Mouse (Mus musculus): ENCODE results near the gene Birc3. TPM values are rescaled to one million over a fixed set of nuclear protein-coding genes. Genes with fewer than 3 reads are reported as not detected.
A peak's percentile ranks its signal among the peaks of the same experiment; 100 is the strongest.

Gene Birc3
- polyA plus RNA-seq (2011; ENCODE audit: insufficient read depth, insufficient read length, low read depth, missing spikeins): 6.0 and 9.6 TPM in 2 replicates

GRCm38 (mm10) chr9:7872775-7873439 is at the start of gene Birc3:
Gene Birc3 (minus strand): TSS chr9:7873186.
- peak within 1 kb of the TSS; percentile 76 for H3K27ac ChIP-seq (ENCODE audit: insufficient read depth, low read length)
- H3K9me3 ChIP-seq (replicated peaks; ENCODE audit: control insufficient read depth, insufficient read depth, low read length, poor library complexity, severe bottlenecking): no peaks in the 10 kb centered on the region
- peak within 1 kb of the TSS; percentile 60 for H3K9ac ChIP-seq (ENCODE audit: low read depth, poor library complexity, severe bottlenecking)
- H3K36me3 ChIP-seq (ENCODE audit: control insufficient read depth, insufficient read depth, low read length, poor library complexity, severe bottlenecking): no peaks in the 10 kb centered on the region
- H3K4me1 ChIP-seq (ENCODE audit: control insufficient read depth, insufficient read depth, low read length): no peaks in the 10 kb centered on the region
- H3K4me3 ChIP-seq (ENCODE audit: low read depth, low read length): peak within 1 kb of the TSS; percentile 46
- H3K27me3 ChIP-seq (ENCODE audit: control insufficient read depth, insufficient read depth, low read length, poor library complexity, severe bottlenecking): no peaks in the 10 kb centered on the region
- TF ChIP-seq POLR2A (IDR thresholded peaks at IDR 0.05; ENCODE audit: insufficient read depth, low read length): no peak
- no peak for TF ChIP-seq EP300 (IDR thresholded peaks at IDR 0.05; ENCODE audit: insufficient read depth, low read depth, low read length)
- no peak for TF ChIP-seq CTCF (IDR thresholded peaks at IDR 0.05; ENCODE audit: low read depth, low read length)

- H3K9ac ChIP-seq (ENCODE audit: low read depth, poor library complexity, severe bottlenecking): no peak overlapping the region; the same call in 1 of the 2 replicates
- no peak overlapping the region; the same call in 1 of the 2 replicates for H3K4me3 ChIP-seq (ENCODE audit: low read depth, low read length)
- H3K9me3 ChIP-seq (replicated peaks; ENCODE audit: control insufficient read depth, insufficient read depth, low read length, poor library complexity, severe bottlenecking): 0 out of 2 replicates have a peak, but pooled peaks cover 3% of the 10 kb centered on the region
- H3K4me1 ChIP-seq (ENCODE audit: control insufficient read depth, insufficient read depth, low read length): no peaks in the 10 kb centered on the region
- no peak for TF ChIP-seq EP300 (IDR thresholded peaks at IDR 0.05; ENCODE audit: insufficient read depth, low read depth, low read length)
- H3K27me3 ChIP-seq (ENCODE audit: control insufficient read depth, insufficient read depth, low read length, poor library complexity, severe bottlenecking): no peaks in the 10 kb centered on the region
- H3K27ac ChIP-seq (ENCODE audit: insufficient read depth, low read length): peak overlapping the region; percentile 93
- no peaks in the 10 kb centered on the region for H3K36me3 ChIP-seq (ENCODE audit: control insufficient read depth, insufficient read depth, low read length, poor library complexity, severe bottlenecking)
These were observed 41.9 kb upstream of the Birc3 start for GRCm38 (mm10) chr9:7914925-7915324.

- 0 out of 2 replicates have a peak, but pooled peaks cover 3% of the 10 kb centered on the region for H3K9me3 ChIP-seq (replicated peaks; ENCODE audit: control insufficient read depth, insufficient read depth, low read length, poor library complexity, severe bottlenecking)
- H3K9ac ChIP-seq (ENCODE audit: low read depth, poor library complexity, severe bottlenecking): no peak overlapping the region; the same call in 1 of the 2 replicates
- peak; percentile 53 for TF ChIP-seq EP300 (IDR thresholded peaks at IDR 0.05; ENCODE audit: insufficient read depth, low read depth, low read length)
- no peak for TF ChIP-seq CTCF (IDR thresholded peaks at IDR 0.05; ENCODE audit: low read depth, low read length)
- peak; percentile 62 for TF ChIP-seq POLR2A (IDR thresholded peaks at IDR 0.05; ENCODE audit: insufficient read depth, low read length)
- H3K27ac ChIP-seq (ENCODE audit: insufficient read depth, low read length): peak overlapping the region; percentile 93
- H3K4me1 ChIP-seq (ENCODE audit: control insufficient read depth, insufficient read depth, low read length): no peaks in the 10 kb centered on the region
- H3K27me3 ChIP-seq (ENCODE audit: control insufficient read depth, insufficient read depth, low read length, poor library complexity, severe bottlenecking): no peaks in the 10 kb centered on the region
- no peaks in the 10 kb centered on the region for H3K36me3 ChIP-seq (ENCODE audit: control insufficient read depth, insufficient read depth, low read length, poor library complexity, severe bottlenecking)
- H3K4me3 ChIP-seq (ENCODE audit: low read depth, low read length): peak overlapping the region; percentile 62
These were observed 41.5 kb upstream of the Birc3 start for GRCm38 (mm10) chr9:7914487-7914886.

- Histone ChIP-seq H3K27me3 (ENCODE audit: control insufficient read depth, insufficient read depth, low read length, poor library complexity, severe bottlenecking) (no peaks in the 10 kb centered on the region), H3K4me1 (ENCODE audit: control insufficient read depth, insufficient read depth, low read length) (no peaks in the 10 kb centered on the region), H3K27ac (ENCODE audit: insufficient read depth, low read length) (peak overlapping the region; percentile 76), H3K36me3 (ENCODE audit: control insufficient read depth, insufficient read depth, low read length, poor library complexity, severe bottlenecking) (no peaks in the 10 kb centered on the region), H3K4me3 (ENCODE audit: low read depth, low read length) (peak overlapping the region; percentile 4; the same call in 1 of the 2 replicates), H3K9ac (ENCODE audit: low read depth, poor library complexity, severe bottlenecking) (no peak overlapping the region), H3K9me3 (replicated peaks; ENCODE audit: control insufficient read depth, insufficient read depth, low read length, poor library complexity, severe bottlenecking) (peaks cover 8% of the 10 kb centered on the region; the same call in 1 of the 2 replicates)
- TF ChIP-seq EP300 (IDR thresholded peaks at IDR 0.05; ENCODE audit: insufficient read depth, low read depth, low read length) (no peak), CTCF (IDR thresholded peaks at IDR 0.05; ENCODE audit: low read depth, low read length) (no peak), POLR2A (IDR thresholded peaks at IDR 0.05; ENCODE audit: insufficient read depth, low read length) (no peak)
These were observed 41.0 kb upstream of the Birc3 start for GRCm38 (mm10) chr9:7913953-7914352.

- H3K27me3 ChIP-seq (ENCODE audit: control insufficient read depth, insufficient read depth, low read length, poor library complexity, severe bottlenecking): no peaks in the 10 kb centered on the region
- no peaks in the 10 kb centered on the region for H3K36me3 ChIP-seq (ENCODE audit: control insufficient read depth, insufficient read depth, low read length, poor library complexity, severe bottlenecking)
- H3K4me1 ChIP-seq (ENCODE audit: control insufficient read depth, insufficient read depth, low read length): no peaks in the 10 kb centered on the region
- H3K27ac ChIP-seq (ENCODE audit: insufficient read depth, low read length): peak overlapping the region; percentile 74
- no peak for TF ChIP-seq CTCF (IDR thresholded peaks at IDR 0.05; ENCODE audit: low read depth, low read length)
- no peak for TF ChIP-seq EP300 (IDR thresholded peaks at IDR 0.05; ENCODE audit: insufficient read depth, low read depth, low read length)
- no peak for TF ChIP-seq POLR2A (IDR thresholded peaks at IDR 0.05; ENCODE audit: insufficient read depth, low read length)
- no peak overlapping the region for H3K9ac ChIP-seq (ENCODE audit: low read depth, poor library complexity, severe bottlenecking)
- H3K4me3 ChIP-seq (ENCODE audit: low read depth, low read length): no peak overlapping the region
- peaks cover 16% of the 10 kb centered on the region for H3K9me3 ChIP-seq (replicated peaks; ENCODE audit: control insufficient read depth, insufficient read depth, low read length, poor library complexity, severe bottlenecking)
These were observed 34.5 kb upstream of the Birc3 start for GRCm38 (mm10) chr9:7907351-7907985.

GRCm38 (mm10) chr9:7906564-7906963 is 33.6 kb upstream of the Birc3 start:
- H3K27ac ChIP-seq (ENCODE audit: insufficient read depth, low read length): peak overlapping the region; percentile 23; the same call in 1 of the 2 replicates

More at GRCm38 (mm10) chr9:7906564-7906963, 33.6 kb upstream of the Birc3 start:
- Histone ChIP-seq H3K4me1 (ENCODE audit: control insufficient read depth, insufficient read depth, low read length) (no peaks in the 10 kb centered on the region), H3K36me3 (ENCODE audit: control insufficient read depth, insufficient read depth, low read length, poor library complexity, severe bottlenecking) (no peaks in the 10 kb centered on the region), H3K4me3 (ENCODE audit: low read depth, low read length) (no peak overlapping the region), H3K9me3 (replicated peaks; ENCODE audit: control insufficient read depth, insufficient read depth, low read length, poor library complexity, severe bottlenecking) (peaks cover 14% of the 10 kb centered on the region), H3K9ac (ENCODE audit: low read depth, poor library complexity, severe bottlenecking) (no peak overlapping the region), H3K27me3 (ENCODE audit: control insufficient read depth, insufficient read depth, low read length, poor library complexity, severe bottlenecking) (no peaks in the 10 kb centered on the region)
- TF ChIP-seq CTCF (IDR thresholded peaks at IDR 0.05; ENCODE audit: low read depth, low read length) (no peak), EP300 (IDR thresholded peaks at IDR 0.05; ENCODE audit: insufficient read depth, low read depth, low read length) (no peak), POLR2A (IDR thresholded peaks at IDR 0.05; ENCODE audit: insufficient read depth, low read length) (no peak)

Measured in ES-Bruce4 (cell line).